Mouse (Mus musculus): Measurements from ENCODE around the gene Pax8. TPM values are rescaled to one million over a fixed set of nuclear protein-coding genes. Genes with fewer than 3 reads are reported as not detected.

Gene Pax8
- polyA plus RNA-seq, 1 experiment from 2014 or later: not detected

DNA sequence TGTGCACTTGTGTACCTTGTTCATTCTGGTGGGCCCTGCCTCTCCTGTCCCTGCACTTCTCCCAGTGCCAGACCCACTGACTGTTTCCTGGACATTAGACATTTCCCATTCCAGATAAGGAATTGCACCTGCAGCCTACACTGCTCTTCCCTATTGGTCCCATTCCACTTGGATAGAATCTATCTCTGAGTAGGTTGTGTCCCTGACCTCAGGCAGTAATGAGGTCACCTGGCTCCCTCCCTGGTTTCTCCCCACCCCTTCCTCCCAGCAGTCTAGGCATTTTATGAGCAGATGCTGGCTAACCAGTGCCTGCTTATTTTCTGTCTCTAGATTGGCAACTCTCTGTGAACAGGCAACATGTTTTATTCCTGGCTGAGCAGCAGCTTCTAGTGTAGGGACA lies 91.0 kb downstream of the Pax8 start:
- no peak overlapping the region for H3K4me3 ChIP-seq
- H3K27me3 ChIP-seq: no peaks in the 10 kb centered on the region
- H3K27ac ChIP-seq: no peak overlapping the region
- no peaks in the 10 kb centered on the region for H3K4me1 ChIP-seq (replicated peaks)
- H3K9me3 ChIP-seq (replicated peaks): no peaks in the 10 kb centered on the region
- no peak overlapping the region for H3K9ac ChIP-seq
- no peak for ATAC-seq (replicated peaks; ENCODE audit: insufficient number of reproducible peaks, insufficient read depth, low FRiP score, low read depth)
- H3K36me3 ChIP-seq: no peaks in the 10 kb centered on the region
- no peak overlapping the region for H3K4me2 ChIP-seq

DNA sequence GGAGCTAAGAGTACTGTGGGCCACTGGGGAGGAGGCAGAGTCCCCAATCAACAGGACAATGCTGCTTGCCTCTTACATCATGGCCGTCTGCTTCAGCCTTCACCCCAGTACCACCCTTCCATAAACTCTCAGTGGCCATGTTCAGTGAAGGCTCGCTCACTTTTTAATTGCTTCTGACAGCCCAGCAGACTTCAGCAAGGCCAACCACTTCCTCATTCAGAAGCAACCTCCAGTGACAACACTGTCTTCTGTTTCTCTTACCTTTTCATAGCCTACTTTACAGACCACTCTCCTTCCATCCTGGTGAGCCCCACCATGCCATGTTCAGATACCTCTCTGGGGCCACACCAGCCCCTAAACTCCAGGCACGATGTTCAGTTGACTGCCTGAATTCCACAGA lies 91.8 kb downstream of the Pax8 start:
- Histone ChIP-seq H3K9me3 (replicated peaks) (no peaks in the 10 kb centered on the region), H3K27ac (no peak overlapping the region), H3K4me3 (no peak overlapping the region), H3K36me3 (no peaks in the 10 kb centered on the region), H3K27me3 (no peaks in the 10 kb centered on the region), H3K4me1 (replicated peaks) (no peaks in the 10 kb centered on the region), H3K9ac (no peak overlapping the region), H3K4me2 (no peak overlapping the region)
- WGBS: 57% methylated on average over 3 of the region's 3 CpGs
- ATAC-seq (replicated peaks; ENCODE audit: insufficient number of reproducible peaks, insufficient read depth, low FRiP score, low read depth): no peak

DNA sequence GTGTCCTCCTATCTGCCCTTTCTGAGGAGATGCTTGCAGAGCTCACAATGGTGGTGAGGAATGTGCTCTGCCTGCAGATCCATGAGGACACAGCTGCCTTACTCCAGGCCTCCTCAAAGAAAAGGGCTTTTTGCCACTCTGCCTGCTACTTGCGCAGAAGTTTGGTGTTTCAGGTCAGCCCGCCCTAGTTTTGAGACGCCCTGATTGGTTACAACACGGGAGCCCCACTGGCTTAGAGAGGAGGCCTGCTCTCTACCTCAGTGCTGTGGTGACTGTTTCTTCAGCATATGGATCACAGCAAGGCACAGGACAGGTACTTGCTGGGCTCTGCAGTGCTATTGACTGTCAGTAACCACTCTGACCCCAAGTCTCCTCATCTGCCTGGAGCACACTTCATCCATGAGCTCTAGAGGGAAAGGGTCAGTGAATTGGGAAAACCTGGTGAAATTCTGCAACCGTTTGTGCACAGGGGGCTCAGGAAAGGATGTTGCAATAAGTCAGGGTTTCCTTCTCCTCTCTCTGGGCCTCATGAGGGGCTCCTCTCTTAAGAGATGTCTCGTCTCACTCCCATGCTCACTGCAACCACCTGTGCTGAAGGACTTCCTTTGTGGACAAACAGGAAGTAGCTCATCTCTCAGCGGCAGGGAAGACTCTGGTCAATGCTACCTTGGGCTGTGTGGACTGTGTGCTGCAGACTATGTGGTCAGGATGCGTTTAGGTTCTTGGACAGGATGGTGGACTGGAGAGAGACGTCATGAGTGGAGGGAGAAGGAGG lies 92.8 kb downstream of the Pax8 start:
- no peaks in the 10 kb centered on the region for H3K4me1 ChIP-seq (replicated peaks)
- H3K9ac ChIP-seq: no peak overlapping the region
- ATAC-seq (replicated peaks; ENCODE audit: insufficient number of reproducible peaks, insufficient read depth, low FRiP score, low read depth): no peak
- H3K27me3 ChIP-seq: no peaks in the 10 kb centered on the region
- no peaks in the 10 kb centered on the region for H3K9me3 ChIP-seq (replicated peaks)
- 66% methylated on average over 9 of the region's 9 CpGs for WGBS
- H3K36me3 ChIP-seq: no peaks in the 10 kb centered on the region
- H3K4me3 ChIP-seq: no peak overlapping the region
- no peak overlapping the region for H3K27ac ChIP-seq
- H3K4me2 ChIP-seq: no peak overlapping the region

DNA sequence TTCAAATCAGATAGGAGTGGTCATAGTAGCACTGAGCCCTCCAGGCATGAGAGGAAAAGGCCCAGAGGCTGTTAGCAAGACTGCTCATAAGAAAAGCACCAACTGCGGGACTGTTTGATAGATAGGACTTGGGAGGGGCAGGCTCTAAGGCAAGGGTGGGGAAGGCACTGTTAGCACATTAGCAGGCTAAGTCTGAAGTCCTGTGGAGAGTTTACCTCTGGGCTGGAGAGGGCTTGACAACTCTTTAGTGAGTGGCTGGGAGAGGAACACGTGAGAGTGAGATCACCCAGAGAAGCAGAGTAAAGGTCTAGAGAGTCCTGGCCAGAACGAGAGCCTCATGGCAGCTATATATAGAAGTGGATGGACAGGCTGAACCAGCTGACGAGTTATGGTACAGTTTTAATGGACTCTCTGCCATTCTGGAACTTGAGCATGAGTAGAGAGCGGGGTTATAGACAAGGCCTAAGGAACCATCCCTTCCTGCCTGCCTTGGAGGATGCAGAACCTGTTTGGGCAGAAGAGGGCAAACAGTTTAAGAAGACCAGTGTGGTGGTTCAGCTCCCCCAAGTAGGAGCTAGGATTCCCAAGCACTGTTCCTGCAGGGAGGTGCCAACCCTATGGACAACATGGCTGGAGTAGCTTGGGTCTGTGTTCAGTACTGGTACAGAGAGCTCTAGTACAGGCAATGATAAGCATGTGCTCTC lies 96.5 kb downstream of the Pax8 start:
- 49% methylated on average over 5 of the region's 5 CpGs for WGBS
- no peak for ATAC-seq (replicated peaks; ENCODE audit: insufficient number of reproducible peaks, insufficient read depth, low FRiP score, low read depth)
- no peak overlapping the region for H3K4me2 ChIP-seq

More for the DNA sequence above, 96.5 kb downstream of the Pax8 start:
- Histone ChIP-seq H3K9ac (no peak overlapping the region), H3K4me3 (no peak overlapping the region), H3K9me3 (replicated peaks) (no peaks in the 10 kb centered on the region), H3K36me3 (no peaks in the 10 kb centered on the region), H3K4me1 (replicated peaks) (no peaks in the 10 kb centered on the region), H3K27me3 (no peaks in the 10 kb centered on the region), H3K27ac (no peak overlapping the region)

Other genes with a start within 250 kb of the Pax8 start
- gene Il1f5, start 198.6 kb downstream of the Pax8 start, polyA plus RNA-seq (2015; fragmentation: Nextera tagmentation; extraction: Ambion mirVana): not detected in 2 replicates
- not detected in 2 replicates for gene Il1f10, start 184.4 kb downstream of the Pax8 start, polyA plus RNA-seq (2015; fragmentation: Nextera tagmentation; extraction: Ambion mirVana)
- 0.68 and 3.0 TPM in 2 replicates for gene Il1rn, start 138.7 kb downstream of the Pax8 start, polyA plus RNA-seq (2015; fragmentation: Nextera tagmentation; extraction: Ambion mirVana)
- gene Psd4, start 108.0 kb downstream of the Pax8 start, polyA plus RNA-seq (2015; fragmentation: Nextera tagmentation; extraction: Ambion mirVana): 1.2 and 4.4 TPM in 2 replicates

Data from heart, embryonic 15.5 days (tissue).